Mouse (Mus musculus) CH12.LX (cell line): ENCODE measurements around the gene Ago4. TPM values are rescaled to one million over a fixed set of nuclear protein-coding genes. Genes with fewer than 3 reads are reported as not detected.

Experiments
- DNase-seq: peaks from one replicate; pipeline ENCODE4 v3.0.0-alpha.2; 2013; ENCODE audit errors: extremely low read depth
- H3K27ac ChIP-seq: 2 replicates; pipeline ENCODE4 v1.5.1; 2012; ENCODE audit warnings: low read depth, mild to moderate bottlenecking, control low read depth, moderate library complexity; ENCODE audit not compliant: insufficient read depth
- H3K27me3 ChIP-seq: replicated peaks from 2 replicates; pipeline ENCODE3; 2012; ENCODE audit warnings: inconsistent platforms
- H3K36me3 ChIP-seq, 2 experiments: replicated peaks in 1 of 2; 2 replicates each; pipeline versions ENCODE3 to v1.6.1; 2012; ENCODE audit warnings: inconsistent platforms in 1 of 2, low read length in 1 of 2, mild to moderate bottlenecking in 1 of 2, mixed read lengths in 1 of 2, moderate library complexity in 1 of 2; ENCODE audit not compliant: control insufficient read depth in 1 of 2, insufficient read depth in 1 of 2
- H3K4me1 ChIP-seq, 2 experiments: 2 replicates each; pipeline ENCODE4 v1.6.1; 2012; ENCODE audit warnings: inconsistent platforms in 1 of 2, moderate library complexity in 1 of 2; ENCODE audit not compliant: insufficient read depth in 2 of 2, control insufficient read depth in 1 of 2
- H3K4me2 ChIP-seq: 2 replicates; pipeline ENCODE4 v1.6.1; 2012; ENCODE audit warnings: low read depth, mild to moderate bottlenecking, control low read depth; ENCODE audit not compliant: poor library complexity, insufficient read depth, severe bottlenecking
- H3K4me3 ChIP-seq, 3 experiments: fragments of 150-350 bp in 1 of 3; sonication (generic) in 1 of 3; replicated peaks in 1 of 3; 2 replicates each; pipeline versions ENCODE3 to v1.5.1; 2011 to 2012; ENCODE audit warnings: low read depth in 2 of 3, low read length in 2 of 3, mild to moderate bottlenecking in 2 of 3, moderate library complexity in 2 of 3, control low read depth in 1 of 3, improper control_type of control experiment in 1 of 3, inconsistent platforms in 1 of 3, mixed read lengths in 1 of 3; ENCODE audit not compliant: poor library complexity in 1 of 3
- H3K79me2 ChIP-seq: replicated peaks from 2 replicates; pipeline ENCODE4 v1.6.1; 2012; ENCODE audit warnings: mild to moderate bottlenecking, moderate library complexity; ENCODE audit not compliant: control insufficient read depth, poor library complexity, insufficient read depth, severe bottlenecking; ENCODE audit errors: extremely low read depth
- H3K9ac ChIP-seq: 2 replicates; pipeline ENCODE4 v1.6.1; 2012; ENCODE audit warnings: low read depth, mild to moderate bottlenecking, control low read depth, moderate library complexity; ENCODE audit not compliant: insufficient read depth
- H3K9me3 ChIP-seq: replicated peaks from 2 replicates; pipeline ENCODE3; 2012; ENCODE audit warnings: low read length, inconsistent platforms, mixed read lengths
- BHLHE40 ChIP-seq: IDR thresholded peaks from 2 replicates; pipeline ENCODE4 v1.6.1; 2011; ENCODE audit warnings: mild to moderate bottlenecking, low read depth, low read length, improper control_type of control experiment
- CHD1 ChIP-seq: IDR thresholded peaks from 2 replicates; pipeline ENCODE4 v1.6.1; 2012; ENCODE audit warnings: low read depth, low read length, improper control_type of control experiment, inconsistent platforms
- CHD2 ChIP-seq: IDR thresholded peaks from 2 replicates; pipeline ENCODE4 v1.6.1; 2011; ENCODE audit warnings: low read length, improper control_type of control experiment
- CTCF ChIP-seq, 2 experiments: IDR thresholded peaks in 1 of 2; conservative IDR thresholded peaks in 1 of 2; 2 replicates each; pipeline ENCODE4 v1.5.1; 2011 to 2012; ENCODE audit warnings: low read depth in 2 of 2, low read length in 2 of 2, improper control_type of control experiment in 1 of 2, inconsistent platforms in 1 of 2, mild to moderate bottlenecking in 1 of 2, moderate library complexity in 1 of 2
- ELF1 ChIP-seq: IDR thresholded peaks from 2 replicates; pipeline ENCODE4 v1.6.1; 2014; ENCODE audit warnings: low read depth, mild to moderate bottlenecking, inconsistent platforms, low read length, improper control_type of control experiment
- EP300 ChIP-seq: IDR thresholded peaks from 2 replicates; pipeline ENCODE4 v1.6.1; 2011; ENCODE audit warnings: low read length, improper control_type of control experiment
- ETS1 ChIP-seq: conservative IDR thresholded peaks from 2 replicates; pipeline ENCODE4 v1.6.1; 2012; ENCODE audit warnings: low read depth, mild to moderate bottlenecking, inconsistent platforms, low read length, improper control_type of control experiment, moderate library complexity
- GABPA ChIP-seq: IDR thresholded peaks from 2 replicates; pipeline ENCODE4 v1.6.1; 2012; ENCODE audit warnings: low read depth, low read length, improper control_type of control experiment, inconsistent platforms; ENCODE audit not compliant: insufficient replicate concordance
- HCFC1 ChIP-seq: IDR thresholded peaks from 2 replicates; pipeline ENCODE4 v1.6.1; 2012; ENCODE audit warnings: low read depth, mild to moderate bottlenecking, inconsistent platforms, low read length, improper control_type of control experiment
- IRF4 ChIP-seq: IDR thresholded peaks from 2 replicates; pipeline ENCODE4 v1.6.1; 2014; ENCODE audit warnings: low read depth, mild to moderate bottlenecking, inconsistent platforms, low read length, improper control_type of control experiment
- JUN ChIP-seq: IDR thresholded peaks from 2 replicates; pipeline ENCODE4 v1.6.1; 2011; ENCODE audit warnings: low read depth, mild to moderate bottlenecking, low read length, improper control_type of control experiment, moderate library complexity; ENCODE audit not compliant: insufficient read depth
- JUND ChIP-seq: conservative IDR thresholded peaks from 2 replicates; pipeline ENCODE4 v1.6.1; 2011; ENCODE audit warnings: low read depth, low read length, improper control_type of control experiment
- MAFK ChIP-seq: IDR thresholded peaks from 2 replicates; pipeline ENCODE4 v1.6.1; 2011; ENCODE audit warnings: low read length, improper control_type of control experiment; ENCODE audit not compliant: insufficient replicate concordance
- MAZ ChIP-seq: IDR thresholded peaks from 2 replicates; pipeline ENCODE4 v1.6.1; 2012; ENCODE audit warnings: low read depth, mild to moderate bottlenecking, inconsistent platforms, low read length, improper control_type of control experiment, moderate library complexity
- MXI1 ChIP-seq: IDR thresholded peaks from 2 replicates; pipeline ENCODE4 v1.6.1; 2011; ENCODE audit warnings: mild to moderate bottlenecking, low read depth, low read length, improper control_type of control experiment
- MYC ChIP-seq: IDR thresholded peaks from 2 replicates; pipeline ENCODE4 v1.6.1; 2011; ENCODE audit warnings: low read depth, mild to moderate bottlenecking, improper control_type of control experiment, low read length
- NELFE ChIP-seq: IDR thresholded peaks from 2 replicates; pipeline ENCODE4 v1.6.1; 2011; ENCODE audit warnings: low read depth, low read length, improper control_type of control experiment
- PAX5 ChIP-seq: IDR thresholded peaks from 2 replicates; pipeline ENCODE4 v1.6.1; 2012; ENCODE audit warnings: low read length, inconsistent platforms, mixed read lengths
- POLR2AphosphoS2 ChIP-seq: IDR thresholded peaks from 2 replicates; pipeline ENCODE4 v1.6.1; 2011; ENCODE audit warnings: low read depth, low read length, improper control_type of control experiment
- RAD21 ChIP-seq: IDR thresholded peaks from 2 replicates; pipeline ENCODE4 v1.6.1; 2011; ENCODE audit warnings: low read depth, mild to moderate bottlenecking, low read length, improper control_type of control experiment, moderate library complexity
- SIN3A ChIP-seq: IDR thresholded peaks from 2 replicates; pipeline ENCODE4 v1.6.1; 2012; ENCODE audit warnings: low read length, improper control_type of control experiment, inconsistent platforms
- SMC3 ChIP-seq: IDR thresholded peaks from 2 replicates; pipeline ENCODE4 v1.6.1; 2011; ENCODE audit warnings: low read depth, low read length, improper control_type of control experiment
- TBP ChIP-seq: conservative IDR thresholded peaks from 2 replicates; pipeline ENCODE4 v1.6.1; 2011; ENCODE audit warnings: low read depth, low read length, improper control_type of control experiment
- TCF12 ChIP-seq: IDR thresholded peaks from 2 replicates; pipeline ENCODE4 v1.6.1; 2014; ENCODE audit warnings: low read depth, mild to moderate bottlenecking, inconsistent platforms, low read length, improper control_type of control experiment
- UBTF ChIP-seq: IDR thresholded peaks from 2 replicates; pipeline ENCODE4 v1.6.1; 2012; ENCODE audit warnings: low read depth, mild to moderate bottlenecking, inconsistent platforms, low read length, improper control_type of control experiment, moderate library complexity
- USF1 ChIP-seq: IDR thresholded peaks from 2 replicates; pipeline ENCODE4 v1.6.1; 2014; ENCODE audit warnings: low read depth, mild to moderate bottlenecking, inconsistent platforms, low read length, improper control_type of control experiment
- ZC3H11A ChIP-seq: IDR thresholded peaks from 2 replicates; pipeline ENCODE4 v1.6.1; 2012; ENCODE audit warnings: low read depth, mild to moderate bottlenecking, inconsistent platforms, low read length, improper control_type of control experiment
- ZNF384 ChIP-seq: IDR thresholded peaks from 2 replicates; pipeline ENCODE4 v1.6.1; 2012; ENCODE audit warnings: low read depth, low read length, improper control_type of control experiment, inconsistent platforms
- dilution Hi-C: fragments of 300-500 bp; cut with MboI; formaldehyde crosslinking; loops from 2 replicates; pipeline ENCODE4 v1.14.3; 2020; ENCODE audit warnings: low sequenced_read_pairs; ENCODE audit not compliant: extremely low pct_unique_long_range_greater_than_20kb, extremely low pct_ligation_motif_present
- in situ Hi-C: fragments of 300-500 bp; cut with MboI; formaldehyde crosslinking; loops from 3 replicates; pipeline ENCODE4 v1.14.3; 2019; ENCODE audit warnings: low sequenced_read_pairs, low pct_ligation_motif_present, low pct_unique_long_range_greater_than_20kb, mixed read lengths
- polyA plus RNA-seq: library from polyadenylated mRNA; unstranded; fragments of >175 nt; gene quantifications from 2 replicates; pipeline ENCODE4 v1.2.1, GENCODE M21; 2012; ENCODE audit warnings: low read depth; ENCODE audit not compliant: insufficient read length
- total RNA-seq, 2 experiments: library from RNA; depleted of rRNA; stranded (reverse); fragments of 300-350 nt in 1 of 2; fragments of >200 nt in 1 of 2; gene quantifications; 2 replicates each; pipeline ENCODE4 v1.2.3; 2012 to 2014

Gene Ago4
- total and polyA plus RNA-seq, 3 experiments: 1.2 to 2.6 (median 1.3) TPM

DNA sequence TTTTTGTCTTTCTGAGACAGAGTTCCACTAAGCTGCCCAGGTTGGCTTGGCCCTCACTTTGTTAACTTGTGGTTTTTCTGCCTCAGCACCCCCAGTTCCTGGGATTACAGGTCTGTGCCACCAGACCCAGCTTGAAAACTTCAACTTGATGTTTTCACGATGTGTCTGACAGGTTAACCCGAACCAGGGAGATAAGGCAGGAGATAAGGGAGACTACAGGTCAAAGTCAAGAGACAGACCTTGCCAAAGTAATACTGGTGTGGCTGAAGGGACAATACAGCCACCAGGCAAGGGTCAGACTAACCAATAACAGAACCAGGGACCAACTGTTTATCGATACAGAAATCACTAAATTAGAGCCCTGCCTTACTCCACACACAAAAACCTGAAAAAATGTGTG, 53.0 kb downstream of the Ago4 start:
- H3K79me2 ChIP-seq: no peaks in the 10 kb centered on the region
- no peaks in the 10 kb centered on the region for H3K36me3 ChIP-seq
- H3K4me1 ChIP-seq: no peaks in the 10 kb centered on the region
- dilution Hi-C loops (no loop called here), in situ Hi-C loops (no loop called here)
- H3K4me3 ChIP-seq: no peak overlapping the region
- H3K9me3 ChIP-seq: no peaks in the 10 kb centered on the region
- no peak overlapping the region for H3K9ac ChIP-seq
- TF ChIP-seq USF1: no peak
- TF ChIP-seq TCF12: no peak
- TF ChIP-seq ZC3H11A: no peak
- no peak for TF ChIP-seq ELF1
- no peak for TF ChIP-seq CTCF (conservative IDR thresholded peaks at IDR 0.05 in 1 of 2, IDR thresholded peaks at IDR 0.05 in 1 of 2; ENCODE audit: low read depth in 2 of 2, low read length in 2 of 2)
- TF ChIP-seq JUND: no peak
- no peak for TF ChIP-seq SMC3
- TF ChIP-seq ETS1: no peak
- no peak for TF ChIP-seq MAZ
- TF ChIP-seq TBP: no peak
- TF ChIP-seq ZNF384: no peak
- TF ChIP-seq CHD1: no peak
- TF ChIP-seq UBTF: no peak
- no peak for TF ChIP-seq NELFE
- no peak for TF ChIP-seq POLR2AphosphoS2
- TF ChIP-seq, all 38 proteins: peak for 0
- DNase-seq: no peak
- Histone ChIP-seq H3K27me3 (no peaks in the 10 kb centered on the region), H3K4me2 (no peak overlapping the region), H3K27ac (no peak overlapping the region)

DNA sequence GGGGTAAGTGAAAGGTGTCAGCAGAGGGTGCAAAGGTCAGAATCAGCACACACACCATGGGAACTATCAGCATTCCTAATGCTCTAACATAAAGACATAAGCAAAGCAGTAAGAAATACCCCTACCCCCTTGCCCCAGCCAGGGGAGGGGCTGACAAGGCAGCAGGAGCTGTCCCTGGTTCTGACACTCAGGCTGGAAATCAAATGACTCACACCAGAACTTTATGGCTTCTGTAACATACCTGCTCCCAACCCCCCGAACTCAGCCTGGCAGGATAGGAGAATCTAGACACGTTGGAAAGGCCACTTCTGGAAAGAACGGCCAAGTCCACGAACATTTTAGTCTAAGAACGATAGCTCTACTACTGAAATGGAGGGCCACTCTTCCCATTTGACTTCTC, 60.2 kb downstream of the Ago4 start:
- Histone ChIP-seq H3K9me3 (no peaks in the 10 kb centered on the region), H3K4me1 (peaks cover 0 to 7% of the 10 kb centered on the region in 2 experiments; a peak in 1 of 4 replicates), H3K27ac (no peak overlapping the region), H3K4me3 (no peak overlapping the region), H3K4me2 (no peak overlapping the region), H3K36me3 (no peaks in the 10 kb centered on the region), H3K27me3 (no peaks in the 10 kb centered on the region), H3K9ac (no peak overlapping the region), H3K79me2 (no peaks in the 10 kb centered on the region)
- no peak for DNase-seq
- TF ChIP-seq USF1 (no peak), BHLHE40 (no peak), NELFE (no peak), EP300 (no peak), IRF4 (no peak), MXI1 (no peak), ELF1 (no peak), POLR2AphosphoS2 (no peak), JUN (no peak), MAZ (no peak), MAFK (no peak), PAX5 (no peak), ZNF384 (no peak), CHD2 (no peak), SIN3A (no peak), ETS1 (no peak), GABPA (no peak), MYC (no peak), HCFC1 (no peak), RAD21 (no peak)
- dilution Hi-C loops (no loop called here), in situ Hi-C loops (no loop called here)
